Mouse (Mus musculus) lung, embryonic 14.5 days (tissue): ENCODE data around the gene Cd248. TPM values are rescaled to one million over a fixed set of nuclear protein-coding genes. Genes with fewer than 3 reads are reported as not detected.

Experiments used
- ATAC-seq: fragments of 200-750 bp; cut with Nextera tagmentation; 2 replicates; pipeline ENCODE4 v1.8.0; 2017; ENCODE audit warnings: mild to moderate bottlenecking, moderate TSS enrichment, moderate library complexity; ENCODE audit not compliant: insufficient read depth
- DNase-seq: peaks from one replicate; pipeline ENCODE4 v3.0.0-alpha.2; 2015
- H3K27ac ChIP-seq: fragments of 300-500 bp; sonication (generic); 2 replicates; pipeline ENCODE4 v1.5.1; 2014; ENCODE audit warnings: low read depth, mild to moderate bottlenecking, moderate library complexity
- H3K27me3 ChIP-seq: fragments of 300-500 bp; sonication (generic); 2 replicates; pipeline ENCODE4 v1.6.1; 2014; ENCODE audit warnings: low read length, control low read depth; ENCODE audit not compliant: insufficient read depth
- H3K36me3 ChIP-seq: fragments of 300-500 bp; sonication (generic); 2 replicates; pipeline ENCODE4 v1.6.1; 2014; ENCODE audit warnings: control low read depth; ENCODE audit not compliant: insufficient read depth
- H3K4me1 ChIP-seq: fragments of 300-500 bp; sonication (generic); 2 replicates; pipeline ENCODE4 v1.6.1; 2014; ENCODE audit warnings: antibody characterized with exemption, control low read depth; ENCODE audit not compliant: insufficient read depth
- H3K4me2 ChIP-seq: fragments of 300-500 bp; sonication (generic); 2 replicates; pipeline ENCODE4 v1.6.1; 2014; ENCODE audit warnings: mild to moderate bottlenecking
- H3K4me3 ChIP-seq: fragments of 300-500 bp; sonication (generic); 2 replicates; pipeline ENCODE4 v1.5.1; 2014; ENCODE audit warnings: low read depth, low read length
- H3K9ac ChIP-seq: fragments of 300-500 bp; sonication (generic); 2 replicates; pipeline ENCODE4 v1.6.1; 2014
- H3K9me3 ChIP-seq: fragments of 300-500 bp; sonication (generic); 2 replicates; pipeline ENCODE4 v1.6.1; 2016; ENCODE audit warnings: low read depth, low read length, control low read depth
- CTCF ChIP-seq: IDR thresholded peaks from 2 replicates; pipeline ENCODE4 v1.5.1; 2016; ENCODE audit warnings: antibody characterized with exemption, low read depth
- WGBS: fragments of 180-500 bp; shearing (Covaris S2); extraction: QIAGEN DNeasy Blood & Tissue Kit; methylation state at CpG from one replicate; pipeline ENCODE4 v1.1.7; 2014; 5-methylcytosine and 5-hydroxymethylcytosine counted together
- polyA plus RNA-seq: library from polyadenylated mRNA; unstranded; fragments of >200 nt; fragmentation: Nextera tagmentation; extraction: Ambion mirVana; gene quantifications from 2 replicates; pipeline ENCODE4 v1.2.1, GENCODE M21; 2014

Gene Cd248
- polyA plus RNA-seq, 1 experiment from 2014 or later, result 110 TPM

DNA sequence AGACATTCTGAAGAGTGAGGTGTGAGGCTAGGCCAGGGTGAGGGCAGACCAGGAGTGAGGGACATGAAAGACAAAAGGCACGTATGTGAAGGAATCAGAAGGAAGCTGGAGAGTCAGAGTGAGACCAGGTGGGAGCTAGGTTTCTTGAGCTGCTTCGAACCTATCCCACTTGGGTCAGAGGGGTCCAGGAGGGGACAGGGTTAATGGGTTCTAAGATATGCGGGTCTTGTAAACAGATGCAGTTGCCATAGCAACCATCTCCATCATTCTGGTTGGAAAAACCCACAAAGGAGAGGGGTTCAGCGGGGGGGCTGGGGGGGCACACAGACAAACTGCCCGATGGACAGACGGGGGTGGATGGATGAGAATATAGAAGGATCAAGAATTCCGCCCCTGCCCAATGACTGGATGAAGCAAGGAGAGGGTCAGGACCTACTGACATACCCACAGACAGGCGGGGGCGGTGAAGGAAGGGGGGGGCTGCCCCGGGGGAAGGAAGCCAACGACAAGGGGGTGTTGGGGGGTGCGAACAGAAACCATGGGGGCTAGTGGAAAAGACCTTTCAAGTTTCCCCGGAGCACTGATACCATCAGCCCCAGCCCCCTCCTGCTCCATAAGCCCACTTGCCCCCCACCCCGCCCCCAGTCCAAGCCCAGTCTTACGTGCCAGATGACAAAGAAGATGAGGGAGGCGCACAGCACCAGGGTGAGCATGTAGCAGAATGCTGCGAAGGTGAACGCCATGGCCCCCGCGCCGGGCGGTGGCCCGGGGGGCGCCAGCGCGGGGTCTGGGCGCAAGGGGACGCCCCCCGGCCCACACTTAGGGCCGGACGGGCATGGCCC lies 29.9 kb downstream of the Cd248 start:
- peaks cover 42% of the 10 kb centered on the region for H3K36me3 ChIP-seq
- peaks cover 2% of the 10 kb centered on the region; the same call in 1 of the 2 replicates for H3K4me1 ChIP-seq
- DNase-seq (no peak), ATAC-seq (peak; percentile 10; the same call in 1 of the 2 replicates)
- no peak for TF ChIP-seq CTCF
- H3K9me3 ChIP-seq, result no peaks in the 10 kb centered on the region
- no peaks in the 10 kb centered on the region for H3K27me3 ChIP-seq
- H3K9ac ChIP-seq, result peak overlapping the region; percentile 76
- H3K4me2 ChIP-seq, result peak overlapping the region; percentile 99
- 3% methylated on average over 30 of the region's 31 CpGs for WGBS
- H3K27ac ChIP-seq, result no peak overlapping the region
- H3K4me3 ChIP-seq, result peak overlapping the region; percentile 56

DNA sequence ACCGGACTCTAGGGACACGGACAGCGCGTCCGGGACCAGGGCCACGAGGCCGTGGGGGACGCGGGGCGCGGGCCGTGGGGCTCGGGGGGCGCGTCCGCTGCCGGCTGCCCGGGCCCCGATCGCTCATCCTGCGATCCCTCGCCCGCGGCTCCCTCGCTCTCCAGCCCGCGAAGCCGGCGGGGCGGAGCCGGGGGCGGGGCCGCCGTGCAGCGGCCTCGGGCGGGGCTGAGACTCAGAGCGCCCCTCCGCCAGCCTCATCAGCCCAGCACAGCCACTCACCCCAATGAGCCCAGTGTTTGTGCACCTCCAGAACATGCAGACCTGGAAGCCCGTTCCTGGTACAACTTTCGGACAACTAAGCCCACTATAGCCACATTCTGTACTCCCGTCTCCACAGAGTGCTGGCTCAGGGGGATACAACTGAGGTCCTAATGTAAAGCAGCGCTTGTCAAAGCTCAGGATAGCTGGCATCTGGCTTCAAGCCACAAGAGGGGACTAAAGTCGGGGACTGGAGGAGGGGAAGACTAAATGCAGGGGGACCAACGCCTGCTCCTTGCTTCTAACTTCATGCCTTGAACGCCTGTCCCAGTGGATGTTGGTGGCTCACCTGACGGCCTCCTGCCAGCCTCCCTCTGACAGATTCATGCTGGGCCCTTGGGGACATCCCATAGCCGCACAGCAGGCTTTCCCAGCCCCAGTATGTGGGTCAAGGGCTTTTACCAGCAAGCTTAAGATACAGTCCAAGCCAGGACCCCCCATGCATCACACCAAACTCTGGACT lies 30.7 kb downstream of the Cd248 start, which contains the start of gene Cnih2:
Gene Cnih2, minus strand, starts transcription at position 159 of the 781 bp plus-strand sequence.
- WGBS, result 3% methylated on average over 46 of the region's 48 CpGs
- DNase-seq (peak; percentile 88), ATAC-seq (peak; percentile 61)
- Histone ChIP-seq H3K4me2 (peak within 1 kb of the TSS; percentile 99), H3K4me3 (peak within 1 kb of the TSS; percentile 56), H3K9ac (peak within 1 kb of the TSS; percentile 76), H3K27me3 (no peaks in the 10 kb centered on the region), H3K9me3 (no peaks in the 10 kb centered on the region), H3K27ac (peak within 1 kb of the TSS; percentile 20), H3K4me1 (peaks cover 2% of the 10 kb centered on the region; the same call in 1 of the 2 replicates), H3K36me3 (peaks cover 43% of the 10 kb centered on the region)
- TF ChIP-seq CTCF, result no peak

DNA sequence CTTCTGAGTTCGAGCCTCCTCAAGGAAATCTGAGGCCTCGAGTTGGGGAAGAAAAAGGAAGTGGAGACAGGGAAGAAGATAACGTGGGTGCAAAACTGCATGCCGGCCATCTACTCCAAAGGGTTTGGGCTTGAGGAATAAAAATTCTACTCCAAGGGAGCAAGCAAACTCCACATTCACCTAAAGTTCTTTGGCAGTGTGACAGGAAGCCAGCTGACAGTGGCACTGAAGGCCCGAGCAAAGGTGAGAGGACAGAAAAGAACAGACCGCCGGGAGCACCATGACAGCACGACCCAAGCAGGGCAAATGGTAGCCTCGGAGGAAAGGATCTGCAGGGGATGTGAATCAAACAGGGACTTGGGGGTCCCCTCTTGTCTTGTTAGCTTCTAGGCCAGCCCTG lies 38.2 kb downstream of the Cd248 start:
- 4% methylated on average over 9 of the region's 9 CpGs for WGBS
- Histone ChIP-seq H3K4me2 (peak overlapping the region; percentile 89), H3K4me3 (peak overlapping the region; percentile 81), H3K27ac (peak overlapping the region; percentile 91; the same call in 1 of the 2 replicates), H3K4me1 (peaks cover 5% of the 10 kb centered on the region; the same call in 1 of the 2 replicates), H3K9me3 (no peaks in the 10 kb centered on the region), H3K27me3 (no peaks in the 10 kb centered on the region), H3K9ac (peak overlapping the region; percentile 87), H3K36me3 (peaks cover 64% of the 10 kb centered on the region)
- ATAC-seq (no peak), DNase-seq (no peak)
- TF ChIP-seq CTCF, result no peak

DNA sequence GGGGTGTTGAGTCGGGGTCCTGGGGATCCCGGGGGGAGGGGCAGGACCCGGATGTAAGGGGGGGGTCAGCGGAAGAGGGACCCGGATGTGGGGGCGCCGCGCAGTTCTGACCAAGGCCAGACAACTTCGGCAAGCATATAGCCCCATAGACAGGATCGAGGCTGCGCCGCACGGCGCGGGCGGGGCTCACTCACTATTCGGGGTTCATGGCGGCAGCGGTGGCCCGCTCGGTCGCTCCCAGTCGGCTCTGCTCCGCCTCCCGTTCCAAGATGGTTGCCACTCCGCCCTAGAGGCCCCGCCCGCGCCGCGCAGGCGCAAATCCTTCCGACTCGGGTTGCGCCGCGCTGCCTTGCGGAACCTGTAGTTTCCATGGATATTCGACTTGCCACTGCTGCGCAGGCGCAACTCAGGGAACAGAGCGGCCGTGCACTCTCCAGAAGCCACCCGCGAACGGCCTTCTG lies 38.9 kb downstream of the Cd248 start, which contains the start of gene Rab1b:
Gene Rab1b, minus strand, starts transcription at position 342 of the 461 bp plus-strand sequence.
- Histone ChIP-seq H3K27me3 (no peaks in the 10 kb centered on the region), H3K4me3 (peak within 1 kb of the TSS; percentile 81), H3K9ac (peak within 1 kb of the TSS; percentile 87), H3K9me3 (no peaks in the 10 kb centered on the region), H3K4me2 (peak within 1 kb of the TSS; percentile 89), H3K27ac (peak within 1 kb of the TSS; percentile 91), H3K4me1 (peaks cover 5% of the 10 kb centered on the region; the same call in 1 of the 2 replicates), H3K36me3 (peaks cover 64% of the 10 kb centered on the region)
- peak; percentile 100 for DNase-seq
- under 1% methylated on average over 46 of the region's 46 CpGs for WGBS
- ATAC-seq, result peak; percentile 97
- TF ChIP-seq CTCF, result no peak

DNA sequence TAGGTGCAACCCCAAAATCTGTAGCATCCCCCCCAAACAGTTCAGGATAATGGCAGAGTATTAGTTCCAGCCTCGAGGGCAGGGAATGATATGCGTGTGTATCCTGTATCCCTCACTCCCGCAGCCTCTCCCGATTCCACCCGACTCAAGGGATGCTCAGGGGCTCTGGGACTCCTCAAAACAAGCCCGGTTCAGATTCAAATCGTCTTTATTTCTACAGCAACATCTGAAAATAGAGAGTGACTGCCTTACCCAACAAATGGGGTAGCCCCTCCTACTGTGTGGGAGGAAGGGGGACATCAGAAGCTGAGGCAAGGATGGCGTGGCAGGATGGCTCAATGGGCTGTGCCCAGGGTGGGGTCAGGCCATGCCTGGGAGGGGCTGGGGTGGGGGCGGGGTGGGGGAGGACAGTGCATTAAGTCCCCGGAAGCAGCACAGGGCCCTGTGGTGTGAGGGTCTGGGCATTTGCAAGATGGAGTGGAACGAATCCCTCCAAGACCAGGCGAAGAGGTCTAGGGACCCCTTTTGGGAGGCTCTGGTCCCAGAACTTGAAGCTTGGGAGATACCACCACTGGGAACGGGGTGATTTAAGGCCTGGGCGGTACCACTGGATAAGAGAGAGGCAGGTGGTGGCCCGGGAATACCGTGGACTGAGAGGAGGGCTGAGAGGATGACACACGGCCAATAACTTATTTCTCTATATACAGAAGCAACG lies 39.8 kb downstream of the Cd248 start:
- ATAC-seq, result no peak
- 69% methylated on average over 18 of the region's 18 CpGs for WGBS
- Histone ChIP-seq H3K9me3 (no peaks in the 10 kb centered on the region), H3K9ac (no peak overlapping the region), H3K4me2 (0 out of 2 replicates have a peak overlapping the region, but pooled peaks have one; percentile 48), H3K27ac (no peak overlapping the region), H3K27me3 (no peaks in the 10 kb centered on the region), H3K4me1 (peaks cover 5% of the 10 kb centered on the region; the same call in 1 of the 2 replicates), H3K4me3 (no peak overlapping the region), H3K36me3 (peaks cover 64% of the 10 kb centered on the region)
- no peak for DNase-seq
- no peak for TF ChIP-seq CTCF

DNA sequence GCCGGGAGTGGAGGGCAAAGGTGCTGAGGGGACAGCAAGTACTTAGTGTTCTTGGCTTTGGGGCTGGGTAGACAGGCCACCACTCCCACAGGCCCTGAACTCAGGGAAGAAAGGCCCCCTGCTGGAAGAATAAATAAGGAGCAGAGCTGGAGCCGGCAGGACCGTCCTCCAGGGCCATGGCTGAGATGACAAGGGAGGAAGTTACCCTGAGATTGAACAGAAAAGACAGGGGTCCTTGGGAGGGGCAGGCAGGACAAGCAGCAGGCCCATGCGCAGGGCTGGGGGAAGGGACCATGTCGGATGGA lies 40.3 kb downstream of the Cd248 start:
- peak; percentile 72 for DNase-seq
- 0 out of 2 replicates have a peak, but pooled peaks have one; percentile 7 for ATAC-seq
- peaks cover 5% of the 10 kb centered on the region; the same call in 1 of the 2 replicates for H3K4me1 ChIP-seq
- H3K9ac ChIP-seq, result no peak overlapping the region
- H3K9me3 ChIP-seq, result no peaks in the 10 kb centered on the region
- H3K36me3 ChIP-seq, result peaks cover 61% of the 10 kb centered on the region
- no peak overlapping the region for H3K4me3 ChIP-seq
- H3K27ac ChIP-seq, result no peak overlapping the region
- no peaks in the 10 kb centered on the region for H3K27me3 ChIP-seq
- peak; percentile 63 for TF ChIP-seq CTCF
- H3K4me2 ChIP-seq, result no peak overlapping the region
- WGBS, result 22% methylated on average over 5 of the region's 5 CpGs
